Mouse (Mus musculus) fibroblast of lung, adult 2 months (primary cell): ENCODE measurements around the gene Ddr1.

Source experiments
- DNase-seq: peaks from one replicate; pipeline ENCODE4 v3.0.0-alpha.2; 2011; ENCODE audit warnings: low read depth

Gene Ddr1

GRCm38 (mm10) chr17:35720340-35720727 lies 15.9 kb upstream of the Ddr1 start:
- no peak for DNase-seq

GRCm38 (mm10) chr17:35719616-35720339 lies 15.4 kb upstream of the Ddr1 start:
- DNase-seq: no peak

- DNase-seq: no peak
Observed at GRCm38 (mm10) chr17:35717080-35717479, 12.7 kb upstream of the Ddr1 start.

- no peak for DNase-seq
Observed at GRCm38 (mm10) chr17:35716114-35716513, 11.7 kb upstream of the Ddr1 start.

- no peak for DNase-seq
Observed at GRCm38 (mm10) chr17:35710705-35711347, 6.4 kb upstream of the Ddr1 start.

GRCm38 (mm10) chr17:35708611-35709010 lies 4.2 kb upstream of the Ddr1 start:
- DNase-seq: no peak

- no peak for DNase-seq
Observed at GRCm38 (mm10) chr17:35707929-35708328, 3.5 kb upstream of the Ddr1 start.

GRCm38 (mm10) chr17:35705836-35706235 lies 1.4 kb upstream of the Ddr1 start:
- no peak for DNase-seq

- DNase-seq: no peak
Observed at GRCm38 (mm10) chr17:35703751-35704271, 610 bp downstream of the Ddr1 start.

- DNase-seq: no peak
Observed at GRCm38 (mm10) chr17:35703065-35703464, 1.4 kb downstream of the Ddr1 start.

- no peak for DNase-seq
Observed at GRCm38 (mm10) chr17:35702605-35703004, 1.8 kb downstream of the Ddr1 start.

- no peak for DNase-seq
Observed at GRCm38 (mm10) chr17:35701978-35702461, 2.4 kb downstream of the Ddr1 start.

GRCm38 (mm10) chr17:35701203-35701977 lies 3.0 kb downstream of the Ddr1 start:
- DNase-seq: no peak

GRCm38 (mm10) chr17:35700371-35700961 lies 4.0 kb downstream of the Ddr1 start:
- no peak for DNase-seq

- DNase-seq: peak; percentile 96
Observed at GRCm38 (mm10) chr17:35699919-35700318, 4.5 kb downstream of the Ddr1 start.

GRCm38 (mm10) chr17:35698501-35698883 lies 5.9 kb downstream of the Ddr1 start:
- DNase-seq: no peak

GRCm38 (mm10) chr17:35697759-35698500 lies 6.5 kb downstream of the Ddr1 start:
- DNase-seq: peak; percentile 88

GRCm38 (mm10) chr17:35697429-35697758 lies 7.0 kb downstream of the Ddr1 start:
- no peak for DNase-seq

- DNase-seq: no peak
Observed at GRCm38 (mm10) chr17:35696691-35697090, 7.7 kb downstream of the Ddr1 start.

- no peak for DNase-seq
Observed at GRCm38 (mm10) chr17:35695289-35695688, 9.1 kb downstream of the Ddr1 start.

- no peak for DNase-seq
Observed at GRCm38 (mm10) chr17:35693906-35694305, 10.5 kb downstream of the Ddr1 start.

GRCm38 (mm10) chr17:35692368-35692767 lies 12.1 kb downstream of the Ddr1 start:
- no peak for DNase-seq
